Mouse (Mus musculus) midbrain, embryonic 16.5 days (tissue): ENCODE results near the gene Gpn2. TPM values are rescaled to one million over a fixed set of nuclear protein-coding genes. Genes with fewer than 3 reads are reported as not detected.
A peak's percentile ranks its signal among the peaks of the same experiment; 100 is the strongest.

Experiments used
- ATAC-seq: fragments of 200-750 bp; cut with Nextera tagmentation; 2 replicates; pipeline ENCODE4 v1.8.0; 2017; ENCODE audit warnings: moderate TSS enrichment
- H3K27ac ChIP-seq: fragments of 300-500 bp; sonication (generic); 2 replicates; pipeline ENCODE4 v1.5.1; 2014; ENCODE audit warnings: mild to moderate bottlenecking, low read length, mixed read lengths
- H3K27me3 ChIP-seq: fragments of 300-500 bp; sonication (generic); 2 replicates; pipeline ENCODE4 v1.6.1; 2014; ENCODE audit warnings: low read depth, low read length, mixed read lengths; ENCODE audit not compliant: control insufficient read depth, insufficient read depth
- H3K36me3 ChIP-seq: fragments of 300-500 bp; sonication (generic); 2 replicates; pipeline ENCODE4 v1.6.1; 2014; ENCODE audit warnings: mild to moderate bottlenecking, low read length, moderate library complexity, mixed read lengths; ENCODE audit not compliant: control insufficient read depth, insufficient read depth
- H3K4me1 ChIP-seq: fragments of 300-500 bp; sonication (generic); 2 replicates; pipeline ENCODE4 v1.6.1; 2014; ENCODE audit warnings: mild to moderate bottlenecking, low read length, mixed read lengths; ENCODE audit not compliant: control insufficient read depth, insufficient read depth
- H3K4me2 ChIP-seq: fragments of 300-500 bp; sonication (generic); 2 replicates; pipeline ENCODE4 v1.6.1; 2014; ENCODE audit warnings: mild to moderate bottlenecking, low read length, mixed read lengths
- H3K4me3 ChIP-seq: fragments of 300-500 bp; sonication (generic); 2 replicates; pipeline ENCODE4 v1.5.1; 2014; ENCODE audit warnings: low read depth, mild to moderate bottlenecking, low read length, moderate library complexity, mixed read lengths
- H3K9ac ChIP-seq: fragments of 300-500 bp; sonication (generic); 2 replicates; pipeline ENCODE4 v1.6.1; 2014; ENCODE audit warnings: low read depth, low read length, mixed read lengths
- H3K9me3 ChIP-seq: fragments of 300-500 bp; sonication (generic); replicated peaks from 2 replicates; pipeline ENCODE4 v1.6.1; 2014; ENCODE audit warnings: mild to moderate bottlenecking, low read length, mixed read lengths; ENCODE audit not compliant: control insufficient read depth, poor library complexity, severe bottlenecking
- WGBS: fragments of 180-500 bp; shearing (Covaris S2); extraction: QIAGEN DNeasy Blood & Tissue Kit; methylation state at CpG from one replicate; pipeline ENCODE4 v1.1.7; 2014; 5-methylcytosine and 5-hydroxymethylcytosine counted together
- polyA plus RNA-seq: library from polyadenylated mRNA; unstranded; fragments of >200 nt; fragmentation: Nextera tagmentation; extraction: Ambion mirVana; gene quantifications from 2 replicates; pipeline ENCODE4 v1.2.1, GENCODE M21; 2015

Gpn2 gene
- polyA plus RNA-seq, 1 experiment from 2014 or later, result 16.1 TPM

DNA sequence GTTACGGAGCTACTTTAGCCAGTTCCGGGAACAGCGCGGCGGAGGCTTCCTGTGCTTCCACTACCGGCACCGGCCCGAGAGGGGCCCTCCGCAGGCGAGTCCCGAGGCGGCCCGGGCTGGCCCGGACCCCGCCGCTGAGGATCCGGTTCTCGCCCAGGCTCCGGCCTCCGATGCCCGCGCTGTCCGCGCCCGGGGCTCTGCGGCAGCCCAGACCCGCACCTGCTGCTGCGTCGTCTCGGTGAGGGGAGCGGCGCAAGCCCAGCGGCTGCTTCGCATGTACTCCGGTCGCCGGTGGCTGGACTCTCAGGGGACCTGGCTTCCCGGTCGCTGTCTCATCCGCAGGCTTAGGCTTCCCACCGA lies 9.3 kb upstream of the Gpn2 start:
- H3K36me3 ChIP-seq, result peaks cover 6% of the 10 kb centered on the region; the same call in 1 of the 2 replicates
- H3K9me3 ChIP-seq, result no peaks in the 10 kb centered on the region
- H3K4me1 ChIP-seq, result peaks cover 9% of the 10 kb centered on the region
- H3K4me3 ChIP-seq, result peak overlapping the region; percentile 80
- WGBS, result under 1% methylated on average over 35 of the region's 41 CpGs
- no peaks in the 10 kb centered on the region for H3K27me3 ChIP-seq
- H3K9ac ChIP-seq, result peak overlapping the region; percentile 87
- ATAC-seq, result peak; percentile 57
- peak overlapping the region; percentile 95 for H3K4me2 ChIP-seq
- H3K27ac ChIP-seq, result peak overlapping the region; percentile 83

DNA sequence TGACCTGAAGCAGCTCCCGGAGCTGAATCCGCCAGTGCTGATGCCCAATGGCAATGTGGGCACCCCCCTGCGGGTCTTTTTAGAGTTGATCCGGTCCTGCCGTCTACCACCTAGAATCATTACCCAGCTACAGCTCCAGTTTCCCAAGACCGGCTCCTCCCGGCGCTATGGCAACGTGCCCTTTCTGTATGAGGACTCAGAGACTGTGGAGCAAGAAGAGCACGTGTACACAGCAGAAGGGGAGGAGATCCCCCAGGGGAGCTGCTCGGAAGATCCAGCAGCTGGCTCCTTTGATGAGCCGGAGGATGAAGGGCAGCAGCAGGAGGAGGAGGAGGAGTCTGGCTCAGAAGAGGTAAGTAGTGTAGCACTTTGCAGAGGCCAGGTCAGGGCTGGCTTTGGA lies 6.2 kb upstream of the Gpn2 start:
- Histone ChIP-seq H3K4me2 (no peak overlapping the region), H3K27me3 (no peaks in the 10 kb centered on the region), H3K4me3 (no peak overlapping the region), H3K36me3 (peaks cover 22% of the 10 kb centered on the region), H3K4me1 (peaks cover 9% of the 10 kb centered on the region), H3K27ac (no peak overlapping the region), H3K9me3 (no peaks in the 10 kb centered on the region), H3K9ac (no peak overlapping the region)
- no peak for ATAC-seq
- 61% methylated on average over 12 of the region's 12 CpGs for WGBS

DNA sequence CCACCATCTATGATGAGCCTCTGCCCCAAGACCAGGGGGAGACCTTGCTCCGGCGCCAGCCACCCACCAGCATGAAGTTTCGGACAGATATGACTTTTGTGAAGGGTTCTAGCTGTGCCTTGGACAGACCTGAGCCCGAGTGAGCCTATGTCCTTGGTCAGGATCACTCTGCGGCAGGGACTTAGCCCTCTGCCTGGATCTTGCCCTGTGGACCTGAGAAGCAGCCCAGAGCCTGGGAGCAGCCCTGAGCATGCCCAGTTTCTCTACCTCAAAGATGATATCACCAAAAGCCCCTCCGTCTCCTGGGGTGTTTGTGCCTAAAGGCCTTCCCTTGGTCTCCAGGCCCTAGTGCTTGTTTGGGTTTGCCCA lies 488 bp upstream of the Gpn2 start:
- peak overlapping the region; percentile 97 for H3K4me3 ChIP-seq

DNA sequence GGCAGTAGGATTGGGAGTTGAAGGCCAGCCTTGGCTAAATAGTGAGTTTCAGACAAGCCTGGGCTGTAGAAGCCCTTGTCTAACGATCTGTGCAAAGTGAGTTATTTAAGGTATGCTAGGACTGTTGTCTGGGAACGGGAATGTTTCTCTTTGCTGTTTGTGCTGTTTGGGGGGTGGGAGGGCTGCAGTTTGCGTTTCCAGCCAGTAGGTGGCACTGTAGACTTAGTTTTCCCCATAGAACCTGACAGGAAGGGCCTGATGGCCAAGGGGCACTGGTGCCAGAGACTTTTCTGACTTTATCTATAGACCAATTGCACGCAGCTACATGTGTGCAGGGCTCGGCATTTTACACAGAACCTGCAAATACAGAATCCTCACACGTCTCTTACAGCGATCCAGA lies 8.4 kb downstream of the Gpn2 start:
- Histone ChIP-seq H3K27ac (no peak overlapping the region), H3K9ac (no peak overlapping the region), H3K4me1 (no peaks in the 10 kb centered on the region), H3K4me3 (no peak overlapping the region), H3K36me3 (peaks cover 14% of the 10 kb centered on the region), H3K27me3 (no peaks in the 10 kb centered on the region), H3K4me2 (no peak overlapping the region), H3K9me3 (no peaks in the 10 kb centered on the region)
- no peak for ATAC-seq
- 28% methylated on average over 7 of the region's 7 CpGs for WGBS

More for the DNA sequence above, 488 bp upstream of the Gpn2 start:
- peak overlapping the region; percentile 100 for H3K4me2 ChIP-seq
- H3K27me3 ChIP-seq, result no peaks in the 10 kb centered on the region
- peak overlapping the region; percentile 87 for H3K27ac ChIP-seq
- H3K9ac ChIP-seq, result peak overlapping the region; percentile 89
- no peaks in the 10 kb centered on the region for H3K9me3 ChIP-seq
- peaks cover 11% of the 10 kb centered on the region for H3K4me1 ChIP-seq
- H3K36me3 ChIP-seq, result peaks cover 21% of the 10 kb centered on the region
- WGBS, result 59% methylated on average over 6 of the region's 6 CpGs
- no peak for ATAC-seq

DNA sequence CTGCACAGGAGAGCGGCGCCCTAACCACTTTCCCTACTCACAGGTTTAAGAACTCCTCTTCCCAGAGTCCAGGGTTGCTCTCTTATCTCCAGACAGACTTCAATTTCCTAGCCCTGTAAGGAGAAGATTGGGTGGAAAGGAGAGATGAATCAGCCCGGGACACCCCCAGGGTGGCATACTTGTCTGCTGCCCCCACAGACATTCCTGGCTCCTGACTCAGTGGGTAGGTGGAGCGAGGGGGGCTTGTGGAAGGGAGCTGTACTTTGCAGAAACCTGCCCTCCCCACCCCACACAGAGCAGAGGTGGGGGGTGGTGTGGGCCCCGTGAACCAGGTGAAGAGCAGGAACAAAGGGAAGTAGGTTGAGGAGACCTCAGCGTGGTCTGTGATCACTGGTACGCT lies 11.4 kb downstream of the Gpn2 start:
- no peak for ATAC-seq
- H3K36me3 ChIP-seq, result no peaks in the 10 kb centered on the region
- H3K9me3 ChIP-seq, result no peaks in the 10 kb centered on the region
- H3K4me1 ChIP-seq, result peaks cover 13% of the 10 kb centered on the region
- 77% methylated on average over 7 of the region's 7 CpGs for WGBS
- no peak overlapping the region for H3K27ac ChIP-seq
- H3K4me3 ChIP-seq, result no peak overlapping the region
- no peak overlapping the region for H3K4me2 ChIP-seq
- no peak overlapping the region for H3K9ac ChIP-seq
- peaks cover 24% of the 10 kb centered on the region for H3K27me3 ChIP-seq

DNA sequence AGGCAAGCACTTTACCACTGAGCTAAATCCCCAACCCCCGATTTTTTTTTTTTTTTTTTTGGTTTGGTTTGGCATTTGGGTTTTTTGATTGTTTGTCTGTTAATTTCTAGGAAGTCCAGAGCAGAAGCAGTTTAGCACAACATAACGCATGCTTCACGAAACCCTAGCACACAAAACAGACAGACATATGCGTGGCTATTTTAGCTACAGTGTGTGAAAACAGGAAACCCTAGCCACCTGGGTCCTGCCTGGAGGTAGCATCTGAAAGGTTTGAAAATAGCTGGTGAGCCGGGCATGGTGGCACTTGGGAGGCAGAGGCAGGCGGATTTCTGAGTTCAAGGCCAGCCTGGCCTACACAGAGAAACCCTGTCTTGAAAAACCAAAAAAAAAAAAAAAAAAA lies 11.9 kb downstream of the Gpn2 start:
- no peak overlapping the region for H3K27ac ChIP-seq
- H3K9ac ChIP-seq, result no peak overlapping the region
- H3K36me3 ChIP-seq, result no peaks in the 10 kb centered on the region
- H3K4me2 ChIP-seq, result no peak overlapping the region
- no peak overlapping the region for H3K4me3 ChIP-seq
- peaks cover 24% of the 10 kb centered on the region for H3K27me3 ChIP-seq
- no peak for ATAC-seq
- peaks cover 13% of the 10 kb centered on the region for H3K4me1 ChIP-seq
- 87% methylated on average over 6 of the region's 6 CpGs for WGBS
- no peaks in the 10 kb centered on the region for H3K9me3 ChIP-seq

DNA sequence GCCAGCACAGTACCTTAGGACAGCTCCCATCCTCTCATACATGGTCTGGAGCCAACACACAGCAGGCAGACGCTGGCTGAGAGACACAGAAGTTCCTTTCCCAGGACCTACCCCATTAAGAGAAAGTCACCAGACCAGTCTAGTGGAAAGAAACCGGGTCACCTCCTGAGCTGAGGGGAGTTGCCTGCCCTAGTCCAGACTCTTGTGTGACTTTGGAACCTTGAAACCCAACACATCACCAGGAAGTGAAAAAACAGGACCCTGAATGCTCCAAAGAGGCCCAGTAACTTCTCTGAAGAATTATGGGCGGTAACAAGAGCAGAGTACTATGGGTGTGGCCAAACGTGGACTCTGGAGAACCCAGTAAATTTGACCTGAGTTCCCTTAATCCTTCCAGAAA lies 14.5 kb downstream of the Gpn2 start:
- Histone ChIP-seq H3K36me3 (no peaks in the 10 kb centered on the region), H3K4me2 (no peak overlapping the region), H3K9ac (no peak overlapping the region), H3K27ac (no peak overlapping the region), H3K4me3 (no peak overlapping the region), H3K4me1 (peaks cover 13% of the 10 kb centered on the region), H3K9me3 (no peaks in the 10 kb centered on the region), H3K27me3 (peaks cover 42% of the 10 kb centered on the region)
- ATAC-seq, result no peak
- WGBS, result 49% methylated on average over 4 of the region's 4 CpGs

DNA sequence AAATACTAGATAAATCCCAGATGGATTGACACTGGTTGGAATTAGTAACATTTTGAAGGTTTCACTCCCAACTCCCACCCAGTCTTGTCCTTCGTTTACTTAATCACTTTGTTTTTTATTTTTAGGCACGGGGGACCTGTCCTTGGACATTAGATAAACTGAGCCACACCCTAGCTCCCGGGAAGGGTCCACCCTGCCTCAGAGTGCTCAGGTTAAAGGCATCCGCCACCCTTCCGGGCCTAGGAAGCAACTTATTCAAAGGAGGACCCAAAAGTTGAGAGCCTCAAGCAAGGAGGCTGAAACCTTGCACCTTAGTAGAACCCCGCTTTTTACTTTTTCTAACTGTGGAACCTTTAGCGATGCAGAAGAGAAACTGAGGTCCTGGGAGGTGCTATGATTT lies 15.0 kb downstream of the Gpn2 start:
- Histone ChIP-seq H3K4me3 (peak overlapping the region; percentile 45), H3K36me3 (0 out of 2 replicates have a peak, but pooled peaks cover 3% of the 10 kb centered on the region), H3K27me3 (peaks cover 42% of the 10 kb centered on the region), H3K27ac (no peak overlapping the region), H3K4me1 (peaks cover 13% of the 10 kb centered on the region), H3K9me3 (no peaks in the 10 kb centered on the region), H3K9ac (peak overlapping the region; percentile 48; the same call in 1 of the 2 replicates), H3K4me2 (peak overlapping the region; percentile 85)
- WGBS, result 25% methylated on average over 7 of the region's 7 CpGs
- no peak for ATAC-seq

DNA sequence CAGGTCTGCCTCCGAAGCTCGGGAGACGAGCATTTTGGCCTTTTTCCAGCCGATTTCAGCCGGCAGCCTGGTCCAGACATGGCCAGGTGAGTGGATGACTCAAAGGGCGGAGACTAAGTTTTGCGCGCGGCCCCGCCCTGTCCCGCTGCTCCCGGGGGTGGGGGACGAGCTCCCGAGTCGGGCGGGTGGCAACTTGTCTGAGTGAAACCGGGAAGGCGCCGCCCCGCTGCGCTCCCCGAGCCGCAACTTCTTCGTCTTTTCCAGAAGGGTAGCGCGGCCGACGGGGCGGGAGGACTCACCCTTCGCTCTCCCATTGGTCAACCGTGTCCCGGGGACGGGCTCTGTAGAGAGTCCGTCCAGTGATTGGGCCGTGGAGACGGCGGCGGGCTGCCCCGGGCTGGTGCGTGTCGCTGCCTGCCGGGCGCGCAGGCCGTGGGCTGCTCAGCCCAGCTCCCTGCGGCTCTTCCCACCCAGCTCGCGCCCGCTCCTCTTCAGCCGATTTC lies 15.5 kb downstream of the Gpn2 start:
- Histone ChIP-seq H3K36me3 (0 out of 2 replicates have a peak, but pooled peaks cover 4% of the 10 kb centered on the region), H3K4me3 (peak overlapping the region; percentile 45), H3K4me2 (peak overlapping the region; percentile 85), H3K9me3 (no peaks in the 10 kb centered on the region), H3K27me3 (peaks cover 42% of the 10 kb centered on the region), H3K27ac (no peak overlapping the region), H3K9ac (peak overlapping the region; percentile 48), H3K4me1 (peaks cover 13% of the 10 kb centered on the region)
- under 1% methylated on average over 46 of the region's 50 CpGs for WGBS
- peak; percentile 93 for ATAC-seq
